Mouse (Mus musculus) monocyte, adult 5-6 weeks (primary cell): ENCODE results near the gene C1s1. TPM values are rescaled to one million over a fixed set of nuclear protein-coding genes. Genes with fewer than 3 reads are reported as not detected.
"Not testable (repeated sequence)": the region's sequence is repeated elsewhere in the genome, so short reads cannot be mapped to it uniquely, and the experiment has no call there.

ENCODE experiments used
- ATAC-seq: fragments of 153-309, 156-312 bp; replicated peaks from 2 replicates; pipeline ENCODE4 v1.8.0; 2017; ENCODE audit warnings: mild to moderate bottlenecking; ENCODE audit not compliant: low TSS enrichment, insufficient number of reproducible peaks, severe bottlenecking, poor library complexity, low FRiP score
- total RNA-seq: library from RNA; stranded (forward); fragments of 200-1000, 200-491, 200-594 nt; gene quantifications from 3 replicates; pipeline ENCODE4 v1.2.3, GENCODE M21; 2017

Gene C1s1
- total RNA-seq, result not detected in 3 replicates

GRCm38 (mm10) chr6:124542284-124542683 lies at the start of gene C1s1:
Gene C1s1, minus strand, starts transcription at chr6:124542359.
- ATAC-seq, result peak; percentile 44; the same call in 1 of the 2 replicates

- ATAC-seq, result no peak
These were observed 46.6 kb upstream of the C1s1 start for GRCm38 (mm10) chr6:124588771-124589170.

GRCm38 (mm10) chr6:124586266-124586665 lies 44.1 kb upstream of the C1s1 start:
- no peak for ATAC-seq

- ATAC-seq, result no peak
These were observed 43.6 kb upstream of the C1s1 start for GRCm38 (mm10) chr6:124585761-124586160.

- ATAC-seq, result no peak
These were observed 42.8 kb upstream of the C1s1 start for GRCm38 (mm10) chr6:124584935-124585334.

- ATAC-seq, result no peak
These were observed 40.1 kb upstream of the C1s1 start for GRCm38 (mm10) chr6:124582231-124582630.

- ATAC-seq, result not testable (repeated sequence)
These were observed 38.0 kb upstream of the C1s1 start for GRCm38 (mm10) chr6:124580155-124580554.

- ATAC-seq, result not testable (repeated sequence)
These were observed 33.1 kb upstream of the C1s1 start for GRCm38 (mm10) chr6:124575155-124575678.

- 0 out of 2 replicates have a peak, but pooled peaks have one; percentile 29 for ATAC-seq
These were observed 27.9 kb upstream of the C1s1 start, which contains the start of gene C1rb for GRCm38 (mm10) chr6:124570026-124570425. Gene C1rb, plus strand, starts transcription at chr6:124570294.

- not testable (repeated sequence) for ATAC-seq
These were observed 19.5 kb upstream of the C1s1 start for GRCm38 (mm10) chr6:124561611-124562010.

GRCm38 (mm10) chr6:124561156-124561555 lies 19.0 kb upstream of the C1s1 start:
- not testable (repeated sequence) for ATAC-seq

- not testable (repeated sequence) for ATAC-seq
These were observed 13.8 kb upstream of the C1s1 start for GRCm38 (mm10) chr6:124555956-124556355.

GRCm38 (mm10) chr6:124552766-124553165 lies 10.6 kb upstream of the C1s1 start:
- ATAC-seq, result no peak

- ATAC-seq, result no peak
These were observed 6.9 kb upstream of the C1s1 start for GRCm38 (mm10) chr6:124549023-124549550.

GRCm38 (mm10) chr6:124547979-124548378 lies 5.8 kb upstream of the C1s1 start:
- not testable (repeated sequence) for ATAC-seq

- ATAC-seq, result no peak
These were observed 3.3 kb upstream of the C1s1 start for GRCm38 (mm10) chr6:124545425-124545824.

- no peak for ATAC-seq
These were observed 2.3 kb upstream of the C1s1 start for GRCm38 (mm10) chr6:124544466-124544865.

GRCm38 (mm10) chr6:124541176-124541575 lies 983 bp downstream of the C1s1 start:
- ATAC-seq, result not testable (repeated sequence)

- not testable (repeated sequence) for ATAC-seq
These were observed 5.9 kb downstream of the C1s1 start for GRCm38 (mm10) chr6:124536125-124536829.

GRCm38 (mm10) chr6:124531077-124531476 lies 11.1 kb downstream of the C1s1 start:
- ATAC-seq, result no peak
